ENCODE assay signal across 21 mouse cellular contexts in the genomic region with DNA sequence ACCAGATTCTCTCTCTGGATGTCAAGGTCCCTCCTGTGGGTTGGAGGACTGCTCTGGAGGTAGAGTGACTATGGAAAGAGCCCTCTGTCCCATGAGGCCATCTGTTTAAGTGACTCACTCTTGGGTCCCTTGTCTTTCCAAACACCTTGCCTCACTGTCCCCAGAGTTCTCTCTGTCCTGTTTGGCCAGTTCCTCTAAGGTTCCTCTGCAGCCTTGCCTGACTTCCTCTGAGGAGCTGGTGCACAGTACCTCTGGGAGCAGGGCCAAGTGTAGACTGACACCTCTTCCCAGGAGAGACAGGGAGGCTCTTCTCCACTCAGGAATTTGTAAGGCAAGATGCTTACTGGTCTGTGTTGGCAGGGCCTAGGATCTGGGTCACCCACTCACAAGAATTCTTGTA. TPM values are rescaled to one million over a fixed set of nuclear protein-coding genes. Genes with fewer than 3 reads are reported as not detected.
DNase-seq lines count a peak whose midpoint lies in the region; ATAC-seq and TF ChIP-seq lines count a peak whose summit lies in the region.
"Had no signal": no experiment of that assay in that cellular context is flagged by ENCODE, and none has a peak within 500 bp of the region (broad histone marks: within the 10 kb centered on the region; RNA-seq: fewer than 3 reads in every experiment).

No protein-coding gene starts in this region.

- no peak overlapping the region for H3K9ac ChIP-seq in stomach, postnatal 0 days (ENCODE audit: low read length)
- H3K9ac ChIP-seq: embryonic facial prominence, embryonic 15.5 days; heart, embryonic 15.5 days; hindbrain, embryonic 14.5 days had no signal

- H3K27ac ChIP-seq in stomach, postnatal 0 days (replicated peaks), result 0 out of 2 replicates have a peak overlapping the region, but pooled peaks have one; percentile 53
- H3K27ac ChIP-seq: embryonic facial prominence, embryonic 15.5 days; forebrain, embryonic 10.5 days; heart, adult 2 months; heart, embryonic 15.5 days; hindbrain, embryonic 14.5 days had no signal

- no peaks in the 10 kb centered on the region for H3K4me1 ChIP-seq in stomach, postnatal 0 days (replicated peaks; ENCODE audit: control insufficient read depth, insufficient read depth)
- H3K4me1 ChIP-seq: heart, embryonic 15.5 days had no signal

- H3K4me3 ChIP-seq in stomach, postnatal 0 days (ENCODE audit: low read depth, low read length), result no peak overlapping the region
- H3K4me3 ChIP-seq: embryonic facial prominence, embryonic 15.5 days; erythroblast, embryonic 14.5 days; forebrain, embryonic 10.5 days; heart, adult 2 months; heart, embryonic 15.5 days had no signal

- no peak for ATAC-seq in stomach, postnatal 0 days (ENCODE audit: low FRiP score, low TSS enrichment)
- ATAC-seq: forebrain, embryonic 14.5 days; intestine, embryonic 16.5 days had no signal

- TF ChIP-seq CTCF in stomach, postnatal 0 days (IDR thresholded peaks at IDR 0.05; ENCODE audit: low read depth), result no peak

- DNase-seq in cerebellum, postnatal 25 days, result peak; percentile 27 to 50
- DNase-seq in cerebellum, adult 9-11 months, result no peak
- peak; percentile 29 for DNase-seq in 3T3-L1 (ENCODE audit: low read depth, low spot score)
- peak; percentile 57 for DNase-seq in brain, adult 2 months (ENCODE audit: low read depth, low spot score)
- no peak for DNase-seq in stomach, postnatal 0 days (ENCODE audit: low spot score)
- no peak for DNase-seq in adrenal gland, adult (ENCODE audit: inconsistent age in 2 of 2, low spot score in 1 of 2)
- no peak for DNase-seq in liver
- DNase-seq: adrenal gland, postnatal 10 days; cerebellum, postnatal 10 days; embryo, embryonic 11 days; gastrocnemius, postnatal 10 days; heart, adult 2 months; heart, postnatal 14 days had no signal

- no peaks in the 10 kb centered on the region for H3K27me3 ChIP-seq in stomach, postnatal 0 days (ENCODE audit: control insufficient read depth, insufficient read depth, low read length)
- H3K27me3 ChIP-seq: embryonic facial prominence, embryonic 15.5 days; heart, embryonic 15.5 days had no signal

- H3K36me3 ChIP-seq in stomach, postnatal 0 days (ENCODE audit: control insufficient read depth, insufficient read depth, low read length), result no peaks in the 10 kb centered on the region
- H3K36me3 ChIP-seq: embryonic facial prominence, embryonic 15.5 days; forebrain, embryonic 10.5 days; heart, embryonic 15.5 days had no signal

- no peaks in the 10 kb centered on the region for H3K9me3 ChIP-seq in stomach, postnatal 0 days (ENCODE audit: control insufficient read depth, low read length)
- H3K9me3 ChIP-seq: embryonic facial prominence, embryonic 15.5 days; forebrain, embryonic 10.5 days; heart, embryonic 15.5 days had no signal

- H3K4me2 ChIP-seq in stomach, postnatal 0 days (replicated peaks; ENCODE audit: low read depth), result no peak overlapping the region
- H3K4me2 ChIP-seq: embryonic facial prominence, embryonic 15.5 days; heart, embryonic 11.5 days; heart, embryonic 15.5 days; hindbrain, embryonic 14.5 days had no signal

- no peak for TF ChIP-seq EP300 in stomach, postnatal 0 days (optimal IDR thresholded peaks at IDR 0.05)

RNA-seq across cellular contexts. Expression of a gene that starts 30.6 kb away (rescaled TPM):
- 8.7 and 9.1 TPM in 2 replicates for polyA plus RNA-seq in stomach, postnatal 0 days (2015; fragmentation: Nextera tagmentation; extraction: Ambion mirVana)
- polyA plus RNA-seq: erythroblast, embryonic 14.5 days had no signal

Comparison
In these comparisons a context has a peak if more than half of its experiments do, and no peak if none do; other contexts are left out.
1. DNase-seq: peak in cerebellum, postnatal 25 days (2 of 2), 3T3-L1 (single experiment) and brain, adult 2 months (single experiment); none in cerebellum, adult 9-11 months (single experiment), stomach, postnatal 0 days (single experiment), adrenal gland, adult (0 of 2) and liver (single experiment).